Mouse (Mus musculus) thymus, adult 2 months (tissue): ENCODE results near the gene Jpt1.

ENCODE experiments used
- CTCF ChIP-seq: fragments of 200-500 bp; IDR thresholded peaks from 2 replicates; pipeline ENCODE4 v1.5.1; 2012; ENCODE audit warnings: mild to moderate bottlenecking, control low read depth, low read length, moderate library complexity, borderline replicate concordance; ENCODE audit not compliant: control insufficient read depth, poor library complexity, insufficient read depth; ENCODE audit errors: extremely low read depth
- POLR2A ChIP-seq: fragments of 200-500 bp; IDR thresholded peaks from 2 replicates; pipeline ENCODE4 v1.6.1; 2012; ENCODE audit warnings: mild to moderate bottlenecking, low read length, control low read depth, moderate library complexity; ENCODE audit not compliant: control insufficient read depth, poor library complexity, insufficient read depth; ENCODE audit errors: extremely low read depth

GRCm38 (mm10) chr11:115456182-115456581 is 58.0 kb downstream of the Jpt1 start:
- TF ChIP-seq CTCF (no peak), POLR2A (no peak)
